8 mouse cellular contexts compared by ENCODE assay signal in genomic region chr14:31216846-31217245, GRCm38 (mm10). TPM values are rescaled to one million over a fixed set of nuclear protein-coding genes. Genes with fewer than 3 reads are reported as not detected.
DNase-seq lines count a peak whose midpoint lies in the region; ATAC-seq and TF ChIP-seq lines count a peak whose summit lies in the region.

TSS of gene Nisch (minus strand) at chr14:31216946.

- H3K4me2 ChIP-seq in limb, embryonic 11.5 days (ENCODE audit: low read depth, severe bottlenecking), result peak within 1 kb of the TSS; percentile 29; the same call in 1 of the 2 replicates

- H3K27me3 ChIP-seq in spleen, adult 2 months (ENCODE audit: control insufficient read depth, insufficient read depth, low read length), result no peaks in the 10 kb centered on the region
- no peaks in the 10 kb centered on the region for H3K27me3 ChIP-seq in limb, embryonic 11.5 days (ENCODE audit: control insufficient read depth, insufficient read depth, low read length)

- no peak within 1 kb of the TSS; the same call in 1 of the 2 replicates for H3K27ac ChIP-seq in spleen, adult 2 months (ENCODE audit: insufficient read depth, low read length)
- no peak within 1 kb of the TSS for H3K27ac ChIP-seq in embryonic fibroblast, embryonic 13.5 days (ENCODE audit: insufficient read depth, low read length)
- no peak within 1 kb of the TSS for H3K27ac ChIP-seq in limb, embryonic 11.5 days (replicated peaks; ENCODE audit: low read depth, low read length)

- TF ChIP-seq CTCF in spleen, adult 2 months (IDR thresholded peaks at IDR 0.05; ENCODE audit: extremely low read depth, insufficient read depth, insufficient read length, insufficient replicate concordance), result no peak
- no peak for TF ChIP-seq CTCF in embryonic fibroblast, embryonic 13.5 days (IDR thresholded peaks at IDR 0.05; ENCODE audit: borderline replicate concordance, insufficient read depth, low read length)

- intact Hi-C loops in heart, postnatal 10 days (cut with DNase I), result loop anchor here (5.0 kb wide), 1 partner anchor 120 kb away; the partner anchor contains the start of gene Capn7

- no peaks in the 10 kb centered on the region for H3K9me3 ChIP-seq in limb, embryonic 11.5 days (ENCODE audit: control insufficient read depth, low read length)

- H3K36me3 ChIP-seq in spleen, adult 2 months (ENCODE audit: control insufficient read depth, insufficient read depth, low read length), result no peaks in the 10 kb centered on the region
- H3K36me3 ChIP-seq in limb, embryonic 11.5 days (ENCODE audit: control insufficient read depth, insufficient read depth, low read length), result no peaks in the 10 kb centered on the region

- WGBS in spleen, adult 2 months, result 85% methylated on average over 2 of the region's 2 CpGs
- 78% methylated on average over 2 of the region's 2 CpGs for WGBS in limb, embryonic 11.5 days

- no peak for ATAC-seq in limb, embryonic 11.5 days (ENCODE audit: insufficient number of reproducible peaks, low FRiP score, low TSS enrichment, low read depth)
- ATAC-seq in neutrophil, adult 5-6 weeks (ENCODE audit: extremely low read depth, insufficient number of reproducible peaks, low FRiP score, poor library complexity, severe bottlenecking), result no peak

- no peak for TF ChIP-seq POLR2A in spleen, adult 2 months (IDR thresholded peaks at IDR 0.05; ENCODE audit: low read depth, low read length)
- no peak for TF ChIP-seq POLR2A in embryonic fibroblast, embryonic 13.5 days (IDR thresholded peaks at IDR 0.05; ENCODE audit: low read depth, low read length)

- no peak within 1 kb of the TSS for H3K4me3 ChIP-seq in spleen, adult 2 months (ENCODE audit: extremely low read depth, insufficient read depth, insufficient read length)
- no peak within 1 kb of the TSS for H3K4me3 ChIP-seq in embryonic fibroblast, embryonic 13.5 days (ENCODE audit: insufficient read depth, low read length)
- H3K4me3 ChIP-seq in limb, embryonic 11.5 days (ENCODE audit: low read depth, low read length), result no peak within 1 kb of the TSS

- H3K4me1 ChIP-seq in spleen, adult 2 months (ENCODE audit: control insufficient read depth, insufficient read depth, insufficient read length), result no peaks in the 10 kb centered on the region; the same call in 1 of the 2 replicates
- no peaks in the 10 kb centered on the region for H3K4me1 ChIP-seq in embryonic fibroblast, embryonic 13.5 days (ENCODE audit: control insufficient read depth, insufficient read depth, low read length)
- H3K4me1 ChIP-seq in limb, embryonic 11.5 days (ENCODE audit: control insufficient read depth, insufficient read depth, low read length), result peaks cover 7% of the 10 kb centered on the region; the same call in 1 of the 2 replicates

- no peak for DNase-seq in spleen, adult 2 months (ENCODE audit: low read depth in 1 of 2, low spot score in 2 of 2)
- no peak for DNase-seq in spleen, adult 12 weeks (ENCODE audit: low spot score)
- DNase-seq in heart, postnatal 10 days, result no peak
- DNase-seq in limb, embryonic 11.5 days (ENCODE audit: low spot score), result no peak
- DNase-seq in spleen, adult 18-20 months, result no peak
- DNase-seq in lung, adult 18-20 months, result no peak

- peak within 1 kb of the TSS; percentile 49; the same call in 1 of the 2 replicates for H3K9ac ChIP-seq in limb, embryonic 11.5 days (ENCODE audit: low read length)

RNA-seq across cellular contexts. Expression of gene Nisch, which starts in this region (rescaled TPM):
- polyA plus RNA-seq in spleen, adult 2 months (2012; rRNA removed), result 257 and 263 TPM in 2 replicates
- 457 and 524 TPM in 2 replicates for polyA plus RNA-seq in embryonic fibroblast, embryonic 13.5 days (2011; ENCODE audit: insufficient read length, low read depth, missing spikeins)
- total RNA-seq in heart, postnatal 10 days (2021), result 100 to 1,000 TPM; 234 to 236 TPM
- 346 and 377 TPM in 2 replicates for polyA plus RNA-seq in limb, embryonic 11.5 days (2014; fragmentation: Nextera tagmentation; extraction: Ambion mirVana)
- 329 and 351 TPM in 2 replicates for total RNA-seq in neutrophil, adult 5-6 weeks (2017)
